Mouse (Mus musculus): ENCODE data around the gene 9230112D13Rik.

The 9230112D13Rik gene

DNA sequence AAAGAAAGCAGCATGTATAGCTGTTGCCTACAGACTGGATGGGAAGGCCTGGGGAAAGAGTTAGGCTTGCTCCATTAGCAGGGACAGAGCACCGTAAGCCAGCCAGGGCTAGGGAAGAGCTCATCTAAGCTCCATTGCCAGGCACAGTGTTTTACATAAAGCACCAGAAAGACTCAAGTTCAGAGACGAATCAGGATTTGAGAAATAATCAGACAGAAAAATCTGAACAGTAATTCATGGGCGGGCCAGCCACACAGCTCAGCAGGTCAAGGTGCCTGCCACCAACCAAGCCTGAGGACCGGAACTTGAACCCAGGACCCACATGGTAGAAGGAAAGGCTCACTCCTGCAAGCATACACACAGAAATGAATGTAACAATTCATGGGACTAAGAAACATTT, 22.9 kb downstream of the 9230112D13Rik start:
- no peak for DNase-seq (ENCODE audit: low spot score)

DNA sequence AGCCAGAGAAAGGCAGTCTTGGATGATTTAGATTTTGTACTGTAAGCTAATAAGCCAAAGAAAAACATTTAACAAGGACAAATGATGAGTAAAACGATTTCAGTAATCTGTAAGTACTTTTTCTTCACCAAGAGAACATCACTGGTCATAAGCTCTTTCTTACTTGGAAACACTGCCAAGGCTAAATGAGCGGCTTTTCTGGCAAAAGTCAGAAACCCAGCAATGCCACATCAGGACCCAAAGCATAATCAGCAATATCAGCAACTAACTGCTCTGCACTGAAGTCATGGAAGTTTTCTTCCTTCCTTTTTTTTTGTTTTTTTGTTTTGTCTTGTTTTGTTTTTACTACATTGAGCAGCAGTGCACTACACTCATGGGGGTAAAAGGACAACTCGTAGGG, 25.3 kb downstream of the 9230112D13Rik start:
- DNase-seq (ENCODE audit: low spot score), result no peak

DNA sequence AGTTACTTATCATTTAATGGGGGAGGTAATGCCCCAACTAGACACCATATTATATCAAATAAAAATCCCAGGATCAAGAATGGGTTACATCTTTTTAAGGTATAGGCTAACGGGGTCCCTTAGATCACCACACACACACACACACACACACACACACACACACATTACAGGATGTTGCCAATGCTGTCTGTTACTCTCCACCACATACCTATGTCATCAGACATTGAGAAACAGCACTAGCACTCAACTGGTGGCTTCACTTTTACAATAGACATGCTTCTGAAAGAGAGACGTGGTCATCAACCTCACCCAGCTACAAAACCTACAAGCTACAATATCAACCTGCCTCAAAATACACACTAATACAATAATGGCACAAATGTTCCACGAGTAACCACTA, 28.9 kb downstream of the 9230112D13Rik start:
- DNase-seq (ENCODE audit: low spot score), result no peak

DNA sequence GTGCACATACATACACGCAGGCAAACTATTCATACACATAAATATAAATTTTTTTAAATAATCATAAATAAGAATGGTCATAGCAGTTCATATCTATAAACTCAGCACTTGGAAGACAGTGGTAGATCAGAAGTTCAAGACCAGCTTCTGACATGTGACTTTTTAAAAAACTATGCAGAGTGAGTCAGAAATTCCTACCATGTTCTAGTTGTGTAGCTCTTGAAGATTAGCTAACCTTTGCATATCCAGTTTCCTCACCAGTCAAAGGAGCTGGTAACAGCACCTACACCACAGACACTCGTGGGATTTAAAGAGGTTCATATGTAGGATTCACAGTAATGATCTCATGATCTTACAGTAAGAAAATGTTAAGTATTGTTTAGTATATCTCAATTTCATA, 29.9 kb downstream of the 9230112D13Rik start:
- no peak for DNase-seq (ENCODE audit: low spot score)

DNA sequence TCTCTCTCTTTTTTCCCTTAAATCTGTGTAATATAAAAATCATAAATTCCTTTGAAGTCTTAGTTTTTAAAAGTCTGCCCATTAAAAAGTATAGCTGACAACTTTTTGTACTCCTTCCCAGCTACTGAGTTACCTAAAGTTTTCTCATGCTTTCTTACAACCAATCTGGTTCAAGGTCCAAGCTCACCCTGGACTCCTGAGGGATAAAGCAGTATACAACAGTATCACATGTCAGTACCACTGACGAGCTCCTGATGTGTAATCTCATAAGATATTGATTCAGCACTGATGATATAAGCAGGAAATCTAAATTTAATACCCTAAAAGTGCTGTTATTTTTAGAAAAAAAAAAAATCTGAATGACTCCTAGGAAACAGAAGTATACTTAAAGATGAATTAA, 31.6 kb downstream of the 9230112D13Rik start:
- no peak for DNase-seq (ENCODE audit: low spot score)

DNA sequence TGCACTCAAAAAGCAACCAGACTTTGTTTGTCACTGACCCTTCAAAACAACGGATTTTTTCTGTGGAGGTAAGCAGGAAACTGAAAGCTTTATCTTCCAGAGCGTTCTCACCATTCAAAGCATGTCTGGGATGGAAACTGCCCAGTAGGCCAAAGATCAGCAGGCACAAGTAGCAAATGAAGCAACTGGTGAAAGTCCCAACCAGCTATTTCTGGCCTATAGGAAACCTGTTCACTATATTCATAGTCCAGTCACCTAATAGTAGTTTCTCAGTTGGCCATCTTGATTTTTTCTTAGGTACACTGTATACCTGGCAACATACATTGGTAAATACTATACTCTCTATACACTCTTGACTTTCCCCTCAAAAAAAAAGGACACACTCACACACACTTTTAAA, 32.7 kb downstream of the 9230112D13Rik start:
- DNase-seq (ENCODE audit: low spot score), result no peak

DNA sequence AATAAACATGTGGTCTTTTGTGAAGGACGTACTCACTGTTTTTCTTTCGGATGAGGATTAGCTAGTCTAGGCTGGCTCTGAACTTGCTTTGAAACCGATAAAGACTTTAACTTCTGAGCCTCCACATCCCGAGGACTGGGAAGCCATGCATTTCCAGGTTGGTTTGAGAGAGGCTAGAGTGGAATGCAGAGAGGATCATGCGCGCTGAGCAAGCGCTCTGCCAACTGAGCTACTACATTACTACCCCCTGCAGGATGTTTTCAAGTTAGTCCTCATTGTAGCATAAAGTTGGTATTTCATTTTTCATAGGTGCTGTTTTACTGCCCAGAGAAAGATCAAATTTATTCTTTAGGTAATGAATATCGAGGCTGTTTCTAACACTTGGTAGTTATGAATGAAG, 36.4 kb downstream of the 9230112D13Rik start:
- no peak for DNase-seq (ENCODE audit: low spot score)

DNA sequence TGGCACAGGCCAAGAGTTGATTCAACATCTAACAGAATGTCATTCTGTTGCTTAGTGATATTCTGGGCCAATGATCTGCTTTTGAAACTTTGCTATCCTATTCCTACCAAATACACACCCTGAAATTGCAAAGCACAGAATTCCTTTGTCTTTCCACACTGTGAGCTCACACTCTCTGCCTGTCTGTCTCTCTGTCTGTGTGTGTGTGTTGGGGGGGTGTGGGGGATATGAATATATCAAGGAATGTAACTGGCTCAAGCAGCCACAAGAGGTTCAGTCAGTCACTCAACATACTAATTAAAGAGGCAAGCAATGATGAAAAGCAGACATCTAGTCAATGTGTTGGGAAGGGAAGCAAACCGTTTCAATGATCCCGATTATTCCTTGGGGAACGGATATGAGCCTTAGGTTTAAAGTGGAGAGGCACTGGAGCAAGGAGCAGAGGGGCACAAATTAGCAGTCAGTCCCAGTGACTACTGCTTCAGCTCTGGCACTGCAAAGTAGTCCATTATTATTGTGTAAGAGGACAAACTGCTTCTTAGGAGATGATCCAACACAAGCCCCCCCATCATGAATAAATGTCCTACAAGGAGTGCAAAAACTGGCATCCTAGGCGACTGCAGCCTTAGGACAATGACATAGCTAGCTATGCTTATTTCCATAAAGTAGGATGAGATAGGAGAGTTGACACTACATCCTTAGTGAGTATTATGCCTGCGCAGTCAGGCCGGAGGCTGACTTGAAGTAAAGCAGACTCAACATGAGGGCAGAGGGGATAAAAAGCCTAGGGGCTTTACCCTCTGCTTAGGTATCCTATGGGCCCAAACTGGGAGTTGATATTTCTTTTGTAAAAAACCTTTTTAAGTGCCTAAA, 38.9 kb downstream of the 9230112D13Rik start:
- peak; percentile 27 for DNase-seq (ENCODE audit: low spot score)

DNA sequence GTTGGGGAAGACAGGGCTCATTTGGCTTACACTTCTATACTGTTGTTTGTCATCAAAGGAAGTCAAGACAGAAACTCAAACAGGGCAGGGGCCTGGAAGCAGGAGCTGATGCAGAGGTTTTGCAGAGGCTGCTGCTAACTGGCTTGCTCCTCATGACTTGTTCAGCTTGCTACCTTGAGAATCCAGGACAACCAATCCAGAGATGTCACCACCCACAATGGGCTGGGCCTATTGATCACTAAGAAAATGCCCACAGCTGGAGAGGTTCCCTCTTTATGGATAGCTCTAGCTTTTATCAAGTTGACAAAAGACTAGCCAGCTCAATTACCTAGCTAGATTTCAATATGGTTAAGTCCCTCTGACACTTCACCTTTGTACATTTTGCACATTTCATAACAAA, 51.0 kb downstream of the 9230112D13Rik start:
- no peak for DNase-seq (ENCODE audit: low spot score)

DNA sequence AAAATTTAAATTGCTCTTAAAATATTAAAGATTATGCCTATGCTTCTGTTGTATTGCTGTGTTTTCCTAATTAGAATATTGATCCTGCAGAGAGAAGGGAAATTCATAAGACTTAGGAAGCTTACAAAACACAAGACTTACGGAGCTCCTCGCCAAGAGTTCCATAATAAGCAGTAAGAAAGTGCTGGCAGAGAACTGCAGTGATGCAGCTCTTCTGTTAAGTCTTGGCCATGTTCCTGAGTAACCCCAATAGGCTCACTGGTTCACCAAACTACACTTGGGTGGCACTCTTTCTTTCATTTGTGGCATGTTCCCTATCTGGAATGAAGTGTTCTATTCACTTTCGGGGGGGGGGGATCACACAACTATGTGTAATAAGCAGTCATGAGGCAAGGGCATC, 56.3 kb downstream of the 9230112D13Rik start:
- no peak for DNase-seq (ENCODE audit: low spot score)

All from embryo, embryonic 10.5 days (tissue).